Mouse (Mus musculus) adrenal gland, postnatal 36 days (tissue): Measurements from ENCODE around the gene Glp2r. TPM values are rescaled to one million over a fixed set of nuclear protein-coding genes. Genes with fewer than 3 reads are reported as not detected.

Source experiments
- DNase-seq, 2 experiments: peaks; one replicate each; pipeline ENCODE4 v3.0.0; 2021; ENCODE audit warnings: mixed read lengths in 1 of 2
- total RNA-seq, 2 experiments: library from RNA; stranded (reverse); gene quantifications; 2 replicates each; pipeline ENCODE4 v1.2.3; 2021

Glp2r gene
- total RNA-seq, 2 experiments from 2014 or later, result 0.07 to 0.10 TPM

- no peak for DNase-seq
These were observed 133.9 kb downstream of the Glp2r start for GRCm38 (mm10) chr11:67636905-67637586.

- no peak for DNase-seq
These were observed 134.8 kb downstream of the Glp2r start for GRCm38 (mm10) chr11:67636201-67636600.

- DNase-seq, result no peak
These were observed 137.2 kb downstream of the Glp2r start for GRCm38 (mm10) chr11:67633620-67634229.

DNA sequence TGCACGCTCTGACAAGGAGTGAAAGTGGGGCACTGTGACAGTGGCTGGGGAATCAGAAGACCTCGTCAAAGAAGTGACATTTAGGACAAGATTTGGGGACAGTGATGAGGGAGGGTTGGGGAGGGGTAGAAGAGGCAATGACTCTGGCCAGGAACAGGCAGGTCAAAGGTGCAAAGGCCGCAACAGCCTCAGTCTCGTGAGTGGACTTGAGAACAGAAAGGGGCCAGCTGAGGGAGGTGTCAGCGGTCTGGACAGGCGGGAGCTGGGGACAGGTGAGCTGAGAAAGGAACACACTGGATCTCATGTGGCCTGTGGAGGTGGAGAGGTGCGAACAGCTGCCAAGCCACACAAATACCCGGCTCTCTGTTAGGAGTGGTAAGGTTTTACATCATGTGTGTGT, 138.0 kb downstream of the Glp2r start:
- DNase-seq, result no peak

- no peak for DNase-seq
These were observed 142.4 kb downstream of the Glp2r start for GRCm38 (mm10) chr11:67628522-67628921.

DNA sequence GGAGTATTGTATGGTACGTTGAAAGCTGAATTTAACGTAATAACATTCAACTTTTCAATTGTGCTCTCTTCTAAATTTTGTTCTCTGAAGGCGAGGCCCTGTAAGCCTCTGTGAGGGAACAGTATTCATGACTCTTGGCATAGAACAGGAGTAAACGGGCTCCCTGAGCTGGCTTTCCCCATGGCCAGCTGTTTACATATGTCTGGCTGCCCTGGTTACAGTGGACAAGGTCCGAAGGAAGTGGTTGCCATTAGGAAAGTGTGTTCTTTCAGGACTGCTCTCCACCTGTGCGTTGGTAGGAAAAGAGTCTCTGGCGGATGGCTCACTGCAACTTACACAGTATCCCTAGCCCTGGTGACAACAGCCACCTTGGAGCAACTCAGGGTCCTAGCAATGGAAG, 143.8 kb downstream of the Glp2r start:
- DNase-seq, result no peak

DNA sequence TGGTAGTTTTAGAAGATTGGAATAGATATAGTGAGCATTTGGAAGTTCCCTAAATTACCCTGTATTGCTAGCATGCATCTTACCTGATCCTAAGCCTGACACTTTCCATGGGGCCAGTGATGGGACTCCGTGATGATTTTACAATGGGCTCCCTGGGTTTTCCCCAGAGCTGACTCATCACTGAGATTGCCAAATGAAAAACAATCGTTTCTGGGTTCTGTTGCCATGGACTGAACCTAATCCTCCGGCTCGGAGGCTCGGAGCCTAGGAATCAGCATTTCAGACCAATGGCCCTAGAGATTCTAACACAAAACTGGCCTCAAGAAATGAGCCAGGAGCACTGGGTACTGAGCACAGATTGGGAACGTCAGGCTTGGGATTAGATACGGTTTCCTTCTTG, 148.6 kb downstream of the Glp2r start:
- peak; percentile 17 to 25 for DNase-seq

DNA sequence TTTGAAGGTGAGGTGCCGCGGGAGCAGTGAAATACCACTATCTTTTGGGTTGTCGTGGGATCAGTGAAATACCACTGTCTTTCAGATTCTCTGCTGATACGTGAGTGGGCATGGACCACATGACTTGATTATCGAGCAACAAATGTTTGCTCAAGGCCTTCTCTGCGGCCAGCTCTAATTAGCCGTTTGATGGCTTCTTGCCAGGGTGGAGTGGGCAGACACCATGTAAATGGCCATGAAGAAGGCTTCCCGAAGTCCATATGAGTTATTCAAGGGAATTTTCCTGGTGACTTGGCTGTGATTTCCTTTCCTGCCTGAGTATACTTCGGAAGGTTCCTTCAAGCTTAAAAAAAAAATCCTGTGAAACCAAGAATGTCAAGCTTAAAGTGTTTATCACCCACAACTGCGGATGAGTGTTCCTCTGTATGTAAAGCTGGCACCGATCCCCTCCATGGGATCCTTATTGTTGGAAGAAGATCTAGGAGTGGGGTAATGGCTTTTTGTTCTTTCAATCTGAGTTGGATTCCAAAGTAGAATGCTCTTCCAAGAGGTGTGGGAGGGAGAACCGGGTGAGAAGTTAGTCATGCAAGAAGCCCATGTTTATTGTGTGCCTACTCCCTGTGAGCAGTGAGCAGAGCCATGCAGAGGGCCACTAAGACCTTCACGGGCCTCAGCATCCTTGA, 154.3 kb downstream of the Glp2r start:
- DNase-seq, result no peak

DNA sequence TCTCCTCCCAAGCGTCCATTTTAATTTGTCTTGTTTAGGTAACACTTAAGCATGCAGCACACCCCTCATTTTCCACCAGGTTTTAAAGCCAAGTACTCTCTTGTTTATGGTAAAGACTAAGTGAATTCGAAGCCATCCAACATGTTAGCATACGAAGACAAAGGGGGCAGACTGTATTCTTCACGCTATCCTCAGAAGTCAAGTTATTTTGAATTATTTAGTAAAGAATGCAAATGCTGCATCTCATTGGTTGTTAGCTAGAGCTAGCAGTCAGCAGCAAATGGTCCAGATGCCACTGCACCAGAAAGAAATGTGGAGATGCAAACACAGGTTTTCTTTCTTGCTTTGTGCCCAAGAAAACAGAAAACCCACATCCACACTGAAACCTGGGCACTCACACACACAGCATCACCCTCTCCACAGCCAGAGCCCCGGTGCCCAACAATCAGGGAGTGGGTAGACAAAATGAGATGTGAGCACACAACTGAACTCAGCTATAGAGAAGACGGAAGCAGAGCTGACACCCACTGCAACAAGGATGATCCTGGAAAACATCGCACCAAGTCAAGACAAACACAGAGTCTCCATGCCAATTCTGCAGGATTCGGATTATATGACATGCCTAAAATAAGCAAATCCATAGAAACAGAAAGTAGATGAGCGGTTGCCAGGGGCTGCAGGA, 158.7 kb downstream of the Glp2r start:
- DNase-seq, result no peak

Other genes with a start within 250 kb of the Glp2r start
- under 1 TPM in 1 of 2 experiments, not detected in 1; 0.40 TPM for gene Rcvrn, start 75.8 kb downstream of the Glp2r start, total RNA-seq
- not detected for gene Gsg1l2, start 3.5 kb upstream of the Glp2r start, total RNA-seq
- not detected for gene Dhrs7c, start 27.0 kb upstream of the Glp2r start, total RNA-seq
- gene Usp43, start 151.0 kb upstream of the Glp2r start, total RNA-seq, result 1 to 10 TPM in 1 of 2 experiments, under 1 TPM in 1; 0.76 to 1.6 TPM
- not detected for gene Cfap52, start 194.5 kb upstream of the Glp2r start, total RNA-seq
- 10 to 100 TPM; 31.4 to 34.7 TPM for gene Stx8, start 195.0 kb upstream of the Glp2r start, total RNA-seq